Mouse (Mus musculus) neural tube, embryonic 14.5 days (tissue): ENCODE data around the gene Krtap9-5. TPM values are rescaled to one million over a fixed set of nuclear protein-coding genes. Genes with fewer than 3 reads are reported as not detected.

Source experiments
- polyA plus RNA-seq: library from polyadenylated mRNA; unstranded; fragments of >200 nt; fragmentation: Nextera tagmentation; extraction: Ambion mirVana; gene quantifications from 2 replicates; pipeline ENCODE4 v1.2.1, GENCODE M21; 2014

Gene Krtap9-5
- polyA plus RNA-seq, 1 experiment from 2014 or later = not detected

Other genes with a start within 250 kb of the Krtap9-5 start
- gene Gm14180, start 214.2 kb upstream of the Krtap9-5 start, polyA plus RNA-seq = not detected in 2 replicates
- gene Gm11595, start 175.6 kb upstream of the Krtap9-5 start, polyA plus RNA-seq = not detected in 2 replicates
- not detected in 2 replicates for gene Krtap4-8, start 167.8 kb upstream of the Krtap9-5 start, polyA plus RNA-seq
- gene Krtap4-9, start 163.3 kb upstream of the Krtap9-5 start, polyA plus RNA-seq = not detected in 2 replicates
- not detected in 2 replicates for gene Gm11596, start 155.0 kb upstream of the Krtap9-5 start, polyA plus RNA-seq
- gene Gm11569, start 149.5 kb upstream of the Krtap9-5 start, polyA plus RNA-seq = not detected in 2 replicates
- not detected in 2 replicates for gene Gm11554, start 144.0 kb upstream of the Krtap9-5 start, polyA plus RNA-seq
- gene Krtap4-13, start 138.6 kb upstream of the Krtap9-5 start, polyA plus RNA-seq = not detected in 2 replicates
- not detected in 2 replicates for gene Gm11564, start 132.8 kb upstream of the Krtap9-5 start, polyA plus RNA-seq
- not detected in 2 replicates for gene 2300003K06Rik, start 110.4 kb upstream of the Krtap9-5 start, polyA plus RNA-seq
- not detected in 2 replicates for gene Krtap4-16, start 96.9 kb upstream of the Krtap9-5 start, polyA plus RNA-seq
- gene Gm11568, start 90.6 kb upstream of the Krtap9-5 start, polyA plus RNA-seq = not detected in 2 replicates
- gene Gm11559, start 84.0 kb upstream of the Krtap9-5 start, polyA plus RNA-seq = not detected in 2 replicates
- gene Krtap9-1, start 75.1 kb upstream of the Krtap9-5 start, polyA plus RNA-seq = not detected in 2 replicates
- gene Gm11567, start 69.3 kb upstream of the Krtap9-5 start, polyA plus RNA-seq = not detected in 2 replicates
- gene Krtap31-1, start 40.6 kb upstream of the Krtap9-5 start, polyA plus RNA-seq = not detected in 2 replicates
- gene Gm11565, start 33.7 kb upstream of the Krtap9-5 start, polyA plus RNA-seq = not detected in 2 replicates
- gene Krtap31-2, start 12.2 kb upstream of the Krtap9-5 start, polyA plus RNA-seq = not detected in 2 replicates
- gene Krtap29-1, start 30.6 kb downstream of the Krtap9-5 start, polyA plus RNA-seq = not detected in 2 replicates
- gene Krtap16-1, start 38.1 kb downstream of the Krtap9-5 start, polyA plus RNA-seq = 0.24 TPM in 1 of 2 replicates, not detected in the other
- 0.56 and 0.86 TPM in 2 replicates for gene Krtap17-1, start 45.5 kb downstream of the Krtap9-5 start, polyA plus RNA-seq
- gene Krt33a, start 67.7 kb downstream of the Krtap9-5 start, polyA plus RNA-seq = not detected in 2 replicates
- gene Krt33b, start 81.4 kb downstream of the Krtap9-5 start, polyA plus RNA-seq = not detected in 2 replicates
- not detected in 2 replicates for gene Krt34, start 93.1 kb downstream of the Krtap9-5 start, polyA plus RNA-seq
- gene Krt31, start 102.1 kb downstream of the Krtap9-5 start, polyA plus RNA-seq = not detected in 2 replicates
- gene Krt32, start 139.8 kb downstream of the Krtap9-5 start, polyA plus RNA-seq = not detected in 2 replicates
- not detected in 2 replicates for gene Krt35, start 147.8 kb downstream of the Krtap9-5 start, polyA plus RNA-seq
- not detected in 2 replicates for gene Krt36, start 157.2 kb downstream of the Krtap9-5 start, polyA plus RNA-seq
- not detected in 2 replicates for gene Krt13, start 173.1 kb downstream of the Krtap9-5 start, polyA plus RNA-seq
- not detected in 2 replicates for gene Krt15, start 187.5 kb downstream of the Krtap9-5 start, polyA plus RNA-seq
- 0.46 and 0.51 TPM in 2 replicates for gene Krt19, start 200.2 kb downstream of the Krtap9-5 start, polyA plus RNA-seq
- gene Krt9, start 244.8 kb downstream of the Krtap9-5 start, polyA plus RNA-seq = 0.08 TPM in 1 of 2 replicates, not detected in the other